Mouse (Mus musculus): ENCODE results near the gene Nacad. TPM values are rescaled to one million over a fixed set of nuclear protein-coding genes. Genes with fewer than 3 reads are reported as not detected.

The Nacad gene
- polyA plus RNA-seq, 1 experiment from 2014 or later: 1.6 TPM

- Histone ChIP-seq H3K9ac (replicated peaks) (no peak overlapping the region), H3K36me3 (replicated peaks; ENCODE audit: insufficient read depth, low read length) (peaks cover 9% of the 10 kb centered on the region), H3K27ac (ENCODE audit: low read depth) (no peak overlapping the region), H3K9me3 (ENCODE audit: low read length) (no peaks in the 10 kb centered on the region), H3K27me3 (ENCODE audit: insufficient read depth, low read length) (no peaks in the 10 kb centered on the region), H3K4me2 (ENCODE audit: low read depth, low read length) (no peak overlapping the region), H3K4me3 (ENCODE audit: low read depth, low read length) (no peak overlapping the region), H3K4me1 (ENCODE audit: insufficient read depth) (peaks cover 20% of the 10 kb centered on the region)
- DNase-seq: no peak
- ATAC-seq: no peak
- TF ChIP-seq CTCF (IDR thresholded peaks at IDR 0.05; ENCODE audit: low read depth) (no peak), EP300 (IDR thresholded peaks at IDR 0.05; ENCODE audit: low read depth) (no peak)
- 87% methylated on average over 2 of the region's 2 CpGs for WGBS (ENCODE audit: insufficient replicate concordance)
Measured at GRCm38 (mm10) chr11:6549770-6550169, 56.1 kb downstream of the Nacad start.

Other genes starting within 250 kb of the Nacad start
- 3.4 and 3.7 TPM in 2 replicates for gene Zmiz2, start 217.0 kb downstream of the Nacad start, polyA plus RNA-seq (2015; fragmentation: Nextera tagmentation; extraction: Ambion mirVana)
- gene Ppia, start 190.6 kb downstream of the Nacad start, polyA plus RNA-seq (2015; fragmentation: Nextera tagmentation; extraction: Ambion mirVana): 2,313 and 2,332 TPM in 2 replicates
- gene H2afv, start 161.6 kb downstream of the Nacad start, polyA plus RNA-seq (2015; fragmentation: Nextera tagmentation; extraction: Ambion mirVana): 135 and 137 TPM in 2 replicates
- gene Purb, start 130.1 kb downstream of the Nacad start, polyA plus RNA-seq (2015; fragmentation: Nextera tagmentation; extraction: Ambion mirVana): 5.6 and 6.1 TPM in 2 replicates
- 8.2 and 9.4 TPM in 2 replicates for gene Myo1g, start 85.1 kb downstream of the Nacad start, polyA plus RNA-seq (2015; fragmentation: Nextera tagmentation; extraction: Ambion mirVana)
- 33.9 and 34.9 TPM in 2 replicates for gene Ccm2, start 59.2 kb downstream of the Nacad start, polyA plus RNA-seq (2015; fragmentation: Nextera tagmentation; extraction: Ambion mirVana)
- gene Tbrg4, start 20.0 kb upstream of the Nacad start, polyA plus RNA-seq (2015; fragmentation: Nextera tagmentation; extraction: Ambion mirVana): 19.6 and 23.5 TPM in 2 replicates
- gene Wap, start 32.6 kb upstream of the Nacad start, polyA plus RNA-seq (2015; fragmentation: Nextera tagmentation; extraction: Ambion mirVana): not detected in 2 replicates
- gene Ramp3, start 52.5 kb upstream of the Nacad start, polyA plus RNA-seq (2015; fragmentation: Nextera tagmentation; extraction: Ambion mirVana): 0.20 and 0.28 TPM in 2 replicates
- not detected in 2 replicates for gene Gm11983, start 231.6 kb upstream of the Nacad start, polyA plus RNA-seq (2015; fragmentation: Nextera tagmentation; extraction: Ambion mirVana)

All from liver, postnatal 0 days (tissue).